Mouse (Mus musculus) adrenal gland, adult (tissue): ENCODE data around the gene Ralgapa2.
A peak's percentile ranks its signal among the peaks of the same experiment; 100 is the strongest.

Experiments used
- DNase-seq, 2 experiments: peaks; one replicate each; pipeline ENCODE4 v3.0.0; 2022 to 2023; ENCODE audit warnings: low spot score in 1 of 2; ENCODE audit not compliant: inconsistent age in 2 of 2

Gene Ralgapa2

GRCm38 (mm10) chr2:146310760-146311159, 201.4 kb downstream of the Ralgapa2 start:
- DNase-seq, result no peak

- DNase-seq, result no peak
Measured at GRCm38 (mm10) chr2:146310291-146310690, 201.9 kb downstream of the Ralgapa2 start.

GRCm38 (mm10) chr2:146309413-146309812, 202.7 kb downstream of the Ralgapa2 start:
- DNase-seq, result no peak

- no peak for DNase-seq
Measured at GRCm38 (mm10) chr2:146307060-146307459, 205.1 kb downstream of the Ralgapa2 start.

GRCm38 (mm10) chr2:146302094-146302699, 209.9 kb downstream of the Ralgapa2 start:
- DNase-seq, result no peak

- no peak for DNase-seq
Measured at GRCm38 (mm10) chr2:146300500-146301020, 211.6 kb downstream of the Ralgapa2 start.

- no peak for DNase-seq
Measured at GRCm38 (mm10) chr2:146299841-146300460, 212.2 kb downstream of the Ralgapa2 start.

GRCm38 (mm10) chr2:146293538-146293937, 218.6 kb downstream of the Ralgapa2 start:
- no peak for DNase-seq

- DNase-seq, result peak in 1 of 2 experiments; percentile 37
Measured at GRCm38 (mm10) chr2:146290871-146291637, 221.1 kb downstream of the Ralgapa2 start.

GRCm38 (mm10) chr2:146290366-146290765, 221.8 kb downstream of the Ralgapa2 start:
- no peak for DNase-seq

- DNase-seq, result no peak
Measured at GRCm38 (mm10) chr2:146289394-146289793, 222.8 kb downstream of the Ralgapa2 start.

- DNase-seq, result no peak
Measured at GRCm38 (mm10) chr2:146288326-146288725, 223.8 kb downstream of the Ralgapa2 start.

- no peak for DNase-seq
Measured at GRCm38 (mm10) chr2:146287531-146287930, 224.6 kb downstream of the Ralgapa2 start.

- no peak for DNase-seq
Measured at GRCm38 (mm10) chr2:146281346-146281745, 230.8 kb downstream of the Ralgapa2 start.

GRCm38 (mm10) chr2:146280921-146281274, 231.2 kb downstream of the Ralgapa2 start:
- DNase-seq, result no peak

- DNase-seq, result no peak
Measured at GRCm38 (mm10) chr2:146280221-146280920, 231.8 kb downstream of the Ralgapa2 start.

- DNase-seq, result no peak
Measured at GRCm38 (mm10) chr2:146279430-146280220, 232.5 kb downstream of the Ralgapa2 start.

GRCm38 (mm10) chr2:146278381-146278780, 233.8 kb downstream of the Ralgapa2 start:
- DNase-seq, result peak in 1 of 2 experiments; percentile 62

GRCm38 (mm10) chr2:146266539-146266938, 245.6 kb downstream of the Ralgapa2 start:
- DNase-seq, result no peak

- no peak for DNase-seq
Measured at GRCm38 (mm10) chr2:146265045-146265444, 247.1 kb downstream of the Ralgapa2 start.
